Mouse (Mus musculus): ENCODE measurements around the gene Rab11fip3.

DNA sequence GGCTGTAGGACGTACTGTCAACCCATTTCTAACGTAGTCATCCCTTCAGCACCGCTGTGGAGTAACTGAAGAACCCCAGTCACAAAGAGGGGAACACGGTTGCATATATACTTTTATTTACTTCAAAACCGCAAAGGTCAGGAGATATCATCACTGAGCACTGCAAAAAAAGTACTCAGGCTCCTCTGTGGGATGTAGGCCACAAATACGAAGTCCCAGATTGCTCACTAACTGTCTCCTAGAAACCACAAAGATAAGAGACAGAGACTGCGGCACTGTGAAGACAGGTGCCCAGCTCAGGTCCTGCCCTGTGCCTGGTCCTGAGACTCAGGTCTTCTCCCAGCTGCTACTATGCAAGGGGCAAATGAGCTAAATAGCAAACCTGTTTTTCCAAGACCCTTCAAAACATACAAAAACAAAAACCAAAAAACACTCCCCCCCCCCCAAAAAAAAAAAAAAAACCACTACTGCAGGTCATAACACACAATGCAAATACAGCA lies 48.5 kb downstream of the Rab11fip3 start:
- no peak for TF ChIP-seq EP300 (IDR thresholded peaks at IDR 0.05; ENCODE audit: insufficient read depth, low read depth, low read length)
- no peak for TF ChIP-seq CTCF (IDR thresholded peaks at IDR 0.05)
- no peak for TF ChIP-seq POLR2A (IDR thresholded peaks at IDR 0.05; ENCODE audit: insufficient read depth, low read depth, low read length)
